Comparison of ENCODE assay signal across 15 mouse cellular contexts in genomic region chr9:37075903-37076302, GRCm38 (mm10).
DNase-seq lines count a peak whose midpoint lies in the region; ATAC-seq lines count a peak whose summit lies in the region.
"Had no signal": no experiment of that assay in that cellular context is flagged by ENCODE, and none has a peak within 500 bp of the region (broad histone marks: within the 10 kb centered on the region; RNA-seq: fewer than 3 reads in every experiment).

No protein-coding gene starts in this region.

- 0 out of 2 replicates have a peak, but pooled peaks have one; percentile 52 for ATAC-seq in hindbrain, embryonic 11.5 days (ENCODE audit: low FRiP score)
- ATAC-seq in forebrain, embryonic 12.5 days (ENCODE audit: low FRiP score), result 0 out of 2 replicates have a peak, but pooled peaks have one; percentile 2
- no peak for ATAC-seq in midbrain, embryonic 15.5 days (replicated peaks)
- ATAC-seq: Patski had no signal

- H3K9ac ChIP-seq in hindbrain, embryonic 11.5 days (ENCODE audit: low read depth, low read length), result no peak overlapping the region
- H3K9ac ChIP-seq in forebrain, embryonic 12.5 days, result no peak overlapping the region
- no peak overlapping the region for H3K9ac ChIP-seq in midbrain, embryonic 15.5 days
- H3K9ac ChIP-seq: heart, embryonic 12.5 days; limb, embryonic 13.5 days; liver, embryonic 15.5 days had no signal

- no peaks in the 10 kb centered on the region for H3K36me3 ChIP-seq in hindbrain, embryonic 11.5 days (ENCODE audit: control insufficient read depth, insufficient read depth, low read length)
- peaks cover 40% of the 10 kb centered on the region for H3K36me3 ChIP-seq in hindbrain, embryonic 10.5 days
- H3K36me3 ChIP-seq in forebrain, embryonic 12.5 days (replicated peaks), result no peaks in the 10 kb centered on the region
- H3K36me3 ChIP-seq in midbrain, embryonic 15.5 days (replicated peaks), result no peaks in the 10 kb centered on the region
- H3K36me3 ChIP-seq: heart, embryonic 12.5 days; limb, embryonic 13.5 days; liver, embryonic 15.5 days had no signal

- H3K4me2 ChIP-seq in hindbrain, embryonic 11.5 days (replicated peaks; ENCODE audit: low read depth, low read length), result no peak overlapping the region
- peak overlapping the region; percentile 35 for H3K4me2 ChIP-seq in forebrain, embryonic 12.5 days
- H3K4me2 ChIP-seq in midbrain, embryonic 15.5 days, result no peak overlapping the region
- H3K4me2 ChIP-seq: heart, embryonic 12.5 days; liver, embryonic 15.5 days had no signal

- H3K27ac ChIP-seq in hindbrain, embryonic 11.5 days (ENCODE audit: low read depth, low read length), result 0 out of 2 replicates have a peak overlapping the region, but pooled peaks have one; percentile 45
- H3K27ac ChIP-seq in hindbrain, embryonic 10.5 days, result no peak overlapping the region
- H3K27ac ChIP-seq in forebrain, embryonic 12.5 days, result peak overlapping the region; percentile 75; the same call in 1 of the 2 replicates
- peak overlapping the region; percentile 73 for H3K27ac ChIP-seq in midbrain, embryonic 15.5 days
- H3K27ac ChIP-seq: limb, embryonic 13.5 days; liver, embryonic 15.5 days had no signal

- no peaks in the 10 kb centered on the region for H3K27me3 ChIP-seq in hindbrain, embryonic 11.5 days (ENCODE audit: control insufficient read depth, insufficient read depth, low read length)
- H3K27me3 ChIP-seq in hindbrain, embryonic 10.5 days (ENCODE audit: insufficient read depth, poor library complexity, severe bottlenecking), result no peaks in the 10 kb centered on the region
- H3K27me3 ChIP-seq in forebrain, embryonic 12.5 days, result no peaks in the 10 kb centered on the region
- no peaks in the 10 kb centered on the region for H3K27me3 ChIP-seq in midbrain, embryonic 15.5 days (replicated peaks)
- H3K27me3 ChIP-seq: heart, embryonic 12.5 days; liver, embryonic 15.5 days had no signal

- WGBS in hindbrain, embryonic 11.5 days, result 35% methylated on average over 4 of the region's 4 CpGs
- WGBS in hindbrain, embryonic 10.5 days, result 56% methylated on average over 4 of the region's 4 CpGs
- WGBS in forebrain, embryonic 12.5 days, result 40% methylated on average over 4 of the region's 4 CpGs
- 57% methylated on average over 4 of the region's 4 CpGs for WGBS in midbrain, embryonic 15.5 days

- no peak for DNase-seq in hindbrain, embryonic 11.5 days (ENCODE audit: low spot score)
- no peak for DNase-seq in hindbrain, embryonic 10.5 days (ENCODE audit: low spot score)
- DNase-seq in Muller cell, postnatal 12 days (ENCODE audit: inconsistent ontology term), result peak; percentile 71
- DNase-seq in adrenal gland, postnatal 36 days, result no peak
- DNase-seq in cerebellum, adult 8-10 months, result no peak
- no peak for DNase-seq in spleen, adult 12 weeks (ENCODE audit: low spot score)
- DNase-seq: kidney, adult 8-10 months; lung, postnatal 10 days; thymus, postnatal 4 days had no signal

- H3K4me1 ChIP-seq in hindbrain, embryonic 11.5 days (replicated peaks; ENCODE audit: control insufficient read depth, insufficient read depth, low read length), result peaks cover 7% of the 10 kb centered on the region
- peaks cover 45% of the 10 kb centered on the region for H3K4me1 ChIP-seq in hindbrain, embryonic 10.5 days (replicated peaks)
- peaks cover 28% of the 10 kb centered on the region for H3K4me1 ChIP-seq in forebrain, embryonic 12.5 days
- H3K4me1 ChIP-seq in midbrain, embryonic 15.5 days, result peaks cover 20% of the 10 kb centered on the region
- H3K4me1 ChIP-seq: liver, embryonic 15.5 days had no signal

- H3K4me3 ChIP-seq in hindbrain, embryonic 11.5 days (ENCODE audit: low read depth, low read length), result no peak overlapping the region
- no peak overlapping the region for H3K4me3 ChIP-seq in hindbrain, embryonic 10.5 days
- no peak overlapping the region for H3K4me3 ChIP-seq in forebrain, embryonic 12.5 days (replicated peaks)
- H3K4me3 ChIP-seq in midbrain, embryonic 15.5 days, result no peak overlapping the region
- H3K4me3 ChIP-seq: heart, embryonic 12.5 days; limb, embryonic 13.5 days; liver, embryonic 15.5 days had no signal

- no peaks in the 10 kb centered on the region for H3K9me3 ChIP-seq in hindbrain, embryonic 11.5 days (ENCODE audit: control insufficient read depth, low read length)
- no peaks in the 10 kb centered on the region for H3K9me3 ChIP-seq in hindbrain, embryonic 10.5 days
- no peaks in the 10 kb centered on the region for H3K9me3 ChIP-seq in forebrain, embryonic 12.5 days
- no peaks in the 10 kb centered on the region for H3K9me3 ChIP-seq in midbrain, embryonic 15.5 days
- H3K9me3 ChIP-seq: heart, embryonic 12.5 days; limb, embryonic 13.5 days; liver, embryonic 15.5 days had no signal
